Mouse (Mus musculus): Measurements from ENCODE around the gene Dppa5a.
"Not testable (repeated sequence)": the region's sequence is repeated elsewhere in the genome, so short reads cannot be mapped to it uniquely, and the experiment has no call there.

Gene Dppa5a

GRCm38 (mm10) chr9:78367959-78368358, at the start of gene Dppa5a:
Dppa5a (minus strand) TSS chr9:78368177.
- not testable (repeated sequence) for DNase-seq (ENCODE audit: low spot score)

GRCm38 (mm10) chr9:78401596-78401995, 33.6 kb upstream of the Dppa5a start:
- no peak for DNase-seq (ENCODE audit: low spot score)

DNA sequence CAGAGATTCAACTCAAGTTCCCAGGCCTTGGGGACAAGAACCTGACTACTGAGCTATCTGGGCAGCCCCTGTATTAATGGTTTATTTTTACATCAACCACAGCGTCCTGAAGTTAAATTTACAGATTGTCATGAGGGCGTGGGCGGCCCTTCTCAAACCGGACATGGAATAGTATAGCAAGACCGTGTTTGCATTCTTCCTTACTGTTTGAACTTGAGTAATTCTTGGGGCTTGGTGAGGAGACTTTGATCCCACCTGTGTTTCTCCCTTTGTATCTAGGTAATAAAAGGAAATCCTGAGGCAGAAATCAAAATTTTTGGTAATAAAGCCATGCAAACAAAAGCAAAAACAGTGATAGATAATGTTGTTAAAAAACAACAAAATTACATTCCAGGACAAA, 32.6 kb upstream of the Dppa5a start:
- no peak for DNase-seq (ENCODE audit: low spot score)

- no peak for DNase-seq (ENCODE audit: low spot score)
Observed at GRCm38 (mm10) chr9:78396517-78396916, 28.5 kb upstream of the Dppa5a start.

DNA sequence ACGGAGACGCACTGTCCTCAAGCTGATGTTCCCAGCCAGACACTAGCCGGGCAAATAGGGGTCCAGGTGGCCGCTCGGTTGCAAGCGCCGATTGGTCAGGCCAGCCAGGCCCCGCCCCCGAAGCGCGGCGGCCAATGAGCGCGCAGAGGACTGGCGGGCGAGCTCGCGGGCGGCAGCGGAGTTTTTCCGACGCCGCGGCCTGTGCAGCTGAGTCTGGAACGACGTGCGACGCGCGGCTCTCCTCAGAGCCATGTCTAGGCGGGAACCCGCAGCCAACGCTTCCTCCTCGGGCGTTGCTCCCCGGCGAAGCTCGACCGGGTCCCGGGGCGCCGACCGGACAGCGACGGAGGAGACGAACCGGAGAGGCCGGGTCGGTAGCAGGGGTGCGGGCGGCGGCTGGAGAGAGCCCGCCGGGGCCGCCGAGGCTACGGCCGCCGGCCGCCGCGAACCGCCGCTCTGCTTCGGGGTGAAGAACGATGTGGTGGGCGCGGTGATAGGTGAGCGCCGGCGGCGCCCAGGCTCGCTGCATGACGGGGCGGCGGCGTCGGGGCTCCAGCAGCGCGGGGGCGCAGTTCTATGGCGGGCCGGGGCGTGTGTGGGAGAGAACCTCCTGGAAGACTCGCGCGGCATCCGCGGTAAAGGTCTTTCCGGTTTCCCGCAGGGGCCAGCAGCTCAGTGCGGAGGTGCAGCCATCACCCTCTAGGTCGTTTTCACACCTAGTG, 27.8 kb upstream of the Dppa5a start, which contains the start of gene Ddx43:
Gene Ddx43, plus strand, starts transcription at position 148 of the 722 bp plus-strand sequence.
- DNase-seq (ENCODE audit: low spot score): no peak

DNA sequence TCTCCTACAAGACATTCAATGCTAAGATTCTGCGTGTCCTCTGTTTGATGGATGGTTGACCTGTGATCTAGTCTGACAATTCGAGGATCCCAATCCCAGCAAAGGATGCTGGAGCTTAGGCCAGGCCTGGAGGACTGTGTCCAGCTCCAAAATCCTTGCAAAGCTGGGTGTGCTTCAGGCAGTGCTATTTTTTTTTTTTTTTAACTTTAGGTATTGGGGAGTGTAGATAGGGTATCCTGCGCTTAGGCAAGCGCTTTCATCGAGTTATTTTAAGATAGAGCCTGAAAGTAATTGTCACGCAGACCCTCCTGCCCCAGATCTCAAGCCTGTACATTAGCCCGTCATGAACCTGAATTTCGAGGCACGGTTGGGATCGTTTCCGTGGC, 27.3 kb upstream of the Dppa5a start:
- DNase-seq (ENCODE audit: low spot score): no peak

DNA sequence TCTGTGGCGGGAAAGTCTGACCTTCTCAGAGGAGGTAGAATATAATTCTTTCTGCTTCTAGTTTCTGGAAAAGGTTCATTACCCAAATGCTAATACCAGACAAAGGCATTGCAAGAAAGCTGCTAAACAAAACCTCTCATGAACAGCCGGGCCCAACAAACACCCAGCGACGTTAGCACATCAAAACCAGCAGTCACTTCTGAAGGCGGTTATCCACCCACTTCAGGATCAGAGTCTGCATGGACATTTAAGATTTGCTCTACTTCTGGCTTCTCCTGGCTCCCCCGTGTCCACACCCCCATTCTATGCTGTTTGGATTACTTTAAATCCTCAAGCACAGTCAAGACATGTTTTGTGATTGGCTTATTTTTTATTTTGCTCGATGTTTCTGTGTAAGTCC, 26.6 kb upstream of the Dppa5a start:
- DNase-seq (ENCODE audit: low spot score): no peak

DNA sequence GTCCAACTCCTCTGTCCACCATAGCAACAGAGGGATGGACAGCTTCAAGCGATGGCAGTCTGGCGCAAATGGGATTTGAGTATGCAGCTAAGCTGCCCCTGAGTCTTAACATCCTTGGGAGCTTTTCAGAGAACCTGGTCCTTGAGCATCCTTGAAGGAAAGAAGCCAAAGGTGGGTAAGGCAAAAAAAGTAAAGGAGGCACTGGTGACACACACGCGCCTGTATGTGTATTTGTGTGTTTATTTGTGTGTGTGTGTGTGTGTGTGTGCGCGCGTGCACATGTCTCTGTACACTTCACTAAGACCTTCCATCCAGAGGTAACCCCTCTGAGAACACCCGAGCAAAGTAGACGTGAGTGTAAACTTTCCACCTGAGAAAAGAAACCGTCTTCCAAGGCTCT, 25.8 kb upstream of the Dppa5a start:
- no peak for DNase-seq (ENCODE audit: low spot score)

GRCm38 (mm10) chr9:78389981-78390380, 22.0 kb upstream of the Dppa5a start:
- DNase-seq (ENCODE audit: low spot score): no peak

GRCm38 (mm10) chr9:78386947-78387346, 19.0 kb upstream of the Dppa5a start:
- DNase-seq (ENCODE audit: low spot score): no peak

- no peak for DNase-seq (ENCODE audit: low spot score)
Observed at GRCm38 (mm10) chr9:78385893-78386292, 17.9 kb upstream of the Dppa5a start.

GRCm38 (mm10) chr9:78378113-78378785, 10.3 kb upstream of the Dppa5a start, which contains the start of gene Ooep:
Ooep (minus strand) TSS chr9:78378725.
- no peak for DNase-seq (ENCODE audit: low spot score)

- DNase-seq (ENCODE audit: low spot score): no peak
Observed at GRCm38 (mm10) chr9:78377546-78377945, 9.6 kb upstream of the Dppa5a start.

GRCm38 (mm10) chr9:78375486-78375885, 7.5 kb upstream of the Dppa5a start:
- no peak for DNase-seq (ENCODE audit: low spot score)

DNA sequence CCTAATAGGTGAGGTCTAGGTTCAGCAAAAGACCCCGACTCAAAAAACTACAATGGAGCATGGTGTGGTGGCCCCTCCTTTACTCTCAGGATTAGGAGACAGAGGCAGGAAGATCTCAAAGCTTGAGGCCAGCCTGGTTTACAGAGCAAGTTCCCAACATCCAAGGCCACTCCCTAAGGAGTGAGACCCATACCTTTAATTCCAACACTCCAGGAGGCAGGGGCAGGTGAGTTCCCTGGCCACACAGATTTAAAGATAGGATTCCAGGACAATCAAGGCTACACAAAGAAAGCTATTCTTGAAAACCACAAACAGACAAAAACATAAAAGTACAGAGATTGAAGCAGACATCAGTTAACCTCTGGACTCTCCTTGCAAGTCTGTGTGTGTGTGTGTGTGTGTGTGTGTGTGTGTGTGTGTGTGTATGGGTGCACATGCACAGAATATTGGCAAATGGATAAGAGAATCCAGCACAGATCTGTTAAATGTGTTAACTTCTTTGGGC, 7.0 kb upstream of the Dppa5a start:
- DNase-seq (ENCODE audit: low spot score): no peak

DNA sequence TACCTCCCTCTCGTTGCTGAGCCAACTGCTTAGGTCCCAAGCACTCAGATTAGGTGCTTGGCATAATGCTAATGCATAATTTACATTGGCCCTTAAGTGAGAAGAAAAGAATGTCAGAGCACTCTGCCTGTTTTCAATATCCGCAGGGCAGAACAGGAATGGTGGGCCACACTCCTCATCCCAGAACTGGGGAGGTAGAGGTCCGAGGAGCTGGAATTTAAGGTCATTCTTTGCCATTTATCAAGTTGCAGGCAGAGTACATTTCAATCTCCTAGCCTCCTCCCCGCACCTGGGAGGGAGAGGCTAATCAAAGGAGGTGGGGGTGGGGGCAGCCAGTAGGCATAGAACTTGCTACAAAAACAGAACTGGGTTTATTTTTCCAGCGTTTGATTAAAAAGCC, 6.4 kb upstream of the Dppa5a start:
- DNase-seq (ENCODE audit: low spot score): no peak

GRCm38 (mm10) chr9:78372827-78373504, 5.0 kb upstream of the Dppa5a start:
- no peak for DNase-seq (ENCODE audit: low spot score)

DNA sequence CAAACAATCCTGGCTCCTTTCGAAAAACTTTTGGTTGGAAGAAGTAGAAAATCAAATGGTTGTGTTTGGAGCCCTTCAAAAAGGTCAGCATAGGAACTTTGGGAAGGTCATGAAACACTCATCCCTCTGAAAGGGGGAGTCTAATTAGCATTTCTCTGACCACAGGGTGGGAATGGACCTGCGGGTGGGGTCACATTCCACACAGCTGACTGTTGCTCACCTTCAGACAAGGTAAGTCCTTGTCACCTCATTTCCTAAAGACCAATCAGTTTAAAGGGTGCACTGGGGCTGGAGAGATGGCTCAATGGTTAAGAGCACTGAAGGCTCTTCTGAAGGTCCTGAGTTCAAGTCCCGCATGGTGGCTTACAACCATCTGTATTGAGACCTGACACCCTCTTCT, 3.5 kb upstream of the Dppa5a start:
- DNase-seq (ENCODE audit: low spot score): no peak

- DNase-seq (ENCODE audit: low spot score): no peak
Observed at GRCm38 (mm10) chr9:78369786-78370185, 1.8 kb upstream of the Dppa5a start.

DNA sequence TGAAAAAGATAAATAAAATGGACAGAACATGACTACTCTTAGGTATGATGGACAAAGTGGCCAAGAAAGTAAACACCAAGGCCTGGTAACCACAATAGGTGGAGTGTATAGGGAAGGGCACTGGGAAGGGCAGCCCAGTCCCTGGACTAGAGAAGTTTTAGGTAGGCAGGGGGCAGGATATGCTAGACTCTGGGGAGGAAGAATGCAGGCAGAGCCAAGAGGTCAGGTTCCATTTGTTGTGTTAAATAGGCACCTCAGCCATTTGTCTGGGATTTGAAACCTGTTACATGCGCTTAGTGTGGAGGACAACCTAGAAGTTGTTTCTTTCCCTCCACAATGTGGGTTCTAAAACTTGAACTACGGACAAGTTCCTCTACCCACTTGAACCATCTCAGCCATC, 1.4 kb upstream of the Dppa5a start:
- no peak for DNase-seq (ENCODE audit: low spot score)

GRCm38 (mm10) chr9:78368671-78369293, 805 bp upstream of the Dppa5a start:
- DNase-seq (ENCODE audit: low spot score): no peak

DNA sequence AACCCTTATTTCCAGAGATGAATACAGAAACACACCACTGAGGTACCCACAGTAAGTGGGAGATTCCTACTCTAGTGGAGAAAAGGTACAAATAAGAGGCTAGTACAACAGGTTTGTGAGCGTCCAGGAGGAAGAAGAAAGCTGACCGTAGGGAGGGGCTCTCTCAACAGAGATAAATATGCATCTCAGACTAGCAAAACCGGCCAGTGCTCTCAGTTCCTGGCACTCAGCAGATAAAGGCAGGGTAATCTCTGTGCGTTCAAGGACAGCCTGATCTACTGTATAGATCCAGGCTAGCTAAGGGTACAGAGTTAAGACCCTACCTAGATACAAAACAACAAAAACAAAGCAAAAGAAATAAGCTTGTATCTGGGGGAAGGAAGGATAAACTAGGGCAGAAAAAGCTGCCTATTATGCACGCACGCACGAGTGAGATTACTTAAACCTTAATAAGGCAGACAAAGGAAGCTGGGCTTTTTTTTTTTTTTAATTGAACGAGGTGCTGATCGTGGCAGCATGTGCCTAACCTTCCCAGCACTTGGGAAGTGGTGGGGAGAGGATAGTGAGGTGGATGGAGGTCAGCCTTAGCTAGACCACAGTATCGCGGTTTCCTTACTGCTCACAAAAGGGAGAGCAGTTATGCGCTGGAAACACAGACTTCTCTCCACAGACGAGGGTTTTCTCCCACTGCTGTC, 2.0 kb downstream of the Dppa5a start:
- no peak for DNase-seq (ENCODE audit: low spot score)

All from adipocyte (in vitro differentiated cells).